Mouse (Mus musculus) C2C12 (cell line): ENCODE results near the gene Clk1. TPM values are rescaled to one million over a fixed set of nuclear protein-coding genes. Genes with fewer than 3 reads are reported as not detected.

Source experiments
- H3K27me3 ChIP-seq: one replicate; pipeline ENCODE4 v1.6.1; 2011; ENCODE audit not compliant: control insufficient read depth, insufficient read depth, insufficient read length
- H3K36me3 ChIP-seq: one replicate; pipeline ENCODE4 v1.6.1; 2011; ENCODE audit not compliant: control insufficient read depth, insufficient read depth
- H3K4me3 ChIP-seq: one replicate; pipeline ENCODE4 v1.5.1; 2011; ENCODE audit warnings: mild to moderate bottlenecking, control low read depth; ENCODE audit not compliant: poor library complexity, insufficient read depth, severe bottlenecking
- H3K79me2 ChIP-seq: one replicate; pipeline ENCODE4 v1.6.1; 2011; ENCODE audit not compliant: control insufficient read depth, insufficient read depth
- H3K79me3 ChIP-seq: one replicate; pipeline ENCODE4 v1.6.1; 2011; ENCODE audit warnings: low read depth, control low read depth
- H3ac ChIP-seq: one replicate; pipeline ENCODE3; 2011; ENCODE audit warnings: low read depth; ENCODE audit not compliant: control insufficient read depth, insufficient read length
- CEBPB ChIP-seq: IDR thresholded peaks from one replicate; pipeline ENCODE4 v1.6.1; 2011; ENCODE audit warnings: low read depth, mild to moderate bottlenecking, control low read depth, moderate library complexity
- CTCF ChIP-seq: IDR thresholded peaks from one replicate; pipeline ENCODE4 v1.5.1; 2011; ENCODE audit not compliant: control insufficient read depth, insufficient read depth, insufficient read length
- FOSL1 ChIP-seq: IDR thresholded peaks from one replicate; pipeline ENCODE4 v1.8.0; 2011; ENCODE audit warnings: mild to moderate bottlenecking, low read length; ENCODE audit not compliant: poor library complexity, insufficient read depth, severe bottlenecking
- MAX ChIP-seq: IDR thresholded peaks from one replicate; pipeline ENCODE4 v1.6.1; 2011; ENCODE audit warnings: mild to moderate bottlenecking, control low read depth
- MYOD1 ChIP-seq: IDR thresholded peaks from one replicate; pipeline ENCODE4 v1.6.1; 2011; ENCODE audit warnings: low read depth; ENCODE audit not compliant: control insufficient read depth, insufficient read length
- MYOG ChIP-seq: IDR thresholded peaks from one replicate; pipeline ENCODE4 v1.6.1; 2011; ENCODE audit not compliant: control insufficient read depth, insufficient read length; ENCODE audit errors: extremely low read depth
- USF1 ChIP-seq: IDR thresholded peaks from one replicate; pipeline ENCODE4 v1.6.1; 2011; ENCODE audit warnings: low read depth, mild to moderate bottlenecking, control low read depth, moderate library complexity
- polyA plus RNA-seq: library from polyadenylated mRNA; unstranded; fragments of >200 nt; fragmentation: generic; extraction: Trizol; gene quantifications from one replicate; pipeline ENCODE4 v1.2.1, GENCODE M21; 2012; ENCODE audit warnings: missing spikeins

Gene Clk1
- polyA plus RNA-seq, 1 experiment = 16.6 TPM

GRCm38 (mm10) chr1:58458175-58458574 is 34.3 kb upstream of the Clk1 start:
- peaks cover 90% of the 10 kb centered on the region for H3K36me3 ChIP-seq
- H3ac ChIP-seq = no peak overlapping the region
- H3K4me3 ChIP-seq = no peak overlapping the region
- no peaks in the 10 kb centered on the region for H3K79me2 ChIP-seq
- TF ChIP-seq CEBPB = no peak
- no peak for TF ChIP-seq MYOG
- no peaks in the 10 kb centered on the region for H3K79me3 ChIP-seq
- H3K27me3 ChIP-seq = no peaks in the 10 kb centered on the region

- no peak overlapping the region for H3ac ChIP-seq
- peaks cover 73% of the 10 kb centered on the region for H3K36me3 ChIP-seq
- H3K79me3 ChIP-seq = peaks cover 5% of the 10 kb centered on the region
- no peaks in the 10 kb centered on the region for H3K27me3 ChIP-seq
- H3K79me2 ChIP-seq = peaks cover 11% of the 10 kb centered on the region
- no peak overlapping the region for H3K4me3 ChIP-seq
- TF ChIP-seq CEBPB (no peak), CTCF (no peak), USF1 (no peak), MYOG (no peak), MYOD1 (no peak), FOSL1 (no peak), MAX (no peak)
Measured at GRCm38 (mm10) chr1:58454316-58454715, 30.4 kb upstream of the Clk1 start.

GRCm38 (mm10) chr1:58448396-58448795 is 24.5 kb upstream of the Clk1 start:
- H3K4me3 ChIP-seq = no peak overlapping the region
- TF ChIP-seq CTCF = no peak
- no peak for TF ChIP-seq MAX
- TF ChIP-seq MYOG = no peak
- TF ChIP-seq CEBPB = no peak
- TF ChIP-seq MYOD1 = no peak
- TF ChIP-seq USF1 = no peak
- no peak for TF ChIP-seq FOSL1
- H3K79me2 ChIP-seq = peaks cover 68% of the 10 kb centered on the region
- no peaks in the 10 kb centered on the region for H3K27me3 ChIP-seq
- peaks cover 39% of the 10 kb centered on the region for H3K36me3 ChIP-seq
- no peak overlapping the region for H3ac ChIP-seq
- peaks cover 46% of the 10 kb centered on the region for H3K79me3 ChIP-seq

- H3K27me3 ChIP-seq = no peaks in the 10 kb centered on the region
- peaks cover 46% of the 10 kb centered on the region for H3K79me3 ChIP-seq
- peaks cover 36% of the 10 kb centered on the region for H3K36me3 ChIP-seq
- H3K4me3 ChIP-seq = no peak overlapping the region
- peaks cover 68% of the 10 kb centered on the region for H3K79me2 ChIP-seq
- no peak for TF ChIP-seq USF1
- TF ChIP-seq CTCF = no peak
- TF ChIP-seq CEBPB = no peak
- no peak for TF ChIP-seq MAX
- no peak for TF ChIP-seq MYOD1
- H3ac ChIP-seq = no peak overlapping the region
Measured at GRCm38 (mm10) chr1:58447766-58448165, 23.9 kb upstream of the Clk1 start.

DNA sequence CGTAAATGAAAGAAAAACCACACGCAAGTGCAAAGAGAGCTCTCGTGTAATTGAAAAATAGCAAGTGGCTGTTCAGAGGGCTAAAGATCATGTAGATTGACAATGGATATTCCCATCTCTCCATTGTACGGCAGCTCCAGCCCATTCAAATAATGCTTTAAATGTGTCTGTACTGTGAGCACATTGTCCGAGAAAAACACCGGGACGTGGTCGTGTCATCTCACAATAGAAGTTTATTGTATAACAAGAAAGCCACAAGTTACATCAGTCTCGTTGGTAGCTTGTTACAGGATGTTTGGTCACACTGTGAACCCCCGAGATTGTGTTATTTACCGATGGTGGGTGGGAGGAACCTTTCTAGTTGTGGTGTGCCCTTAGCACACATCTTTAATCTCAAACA is 22.0 kb upstream of the Clk1 start:
- Histone ChIP-seq H3K4me3 (peak overlapping the region; percentile 65), H3K79me2 (peaks cover 68% of the 10 kb centered on the region), H3K79me3 (peaks cover 46% of the 10 kb centered on the region), H3K36me3 (peaks cover 42% of the 10 kb centered on the region), H3K27me3 (no peaks in the 10 kb centered on the region), H3ac (peak overlapping the region; percentile 88)
- TF ChIP-seq MAX (no peak), MYOD1 (no peak), USF1 (no peak), CEBPB (no peak), MYOG (no peak), FOSL1 (no peak), CTCF (no peak)

- peaks cover 66% of the 10 kb centered on the region for H3K79me2 ChIP-seq
- H3ac ChIP-seq = peak within 1 kb of the TSS; percentile 88
- H3K79me3 ChIP-seq = peaks cover 46% of the 10 kb centered on the region
- H3K27me3 ChIP-seq = no peaks in the 10 kb centered on the region
- peak; percentile 73 for TF ChIP-seq MAX
- no peak for TF ChIP-seq MYOD1
- H3K36me3 ChIP-seq = peaks cover 44% of the 10 kb centered on the region
- H3K4me3 ChIP-seq = peak within 1 kb of the TSS; percentile 65
Measured at GRCm38 (mm10) chr1:58445143-58445722, 21.4 kb upstream of the Clk1 start, which contains the start of the genes Nif3l1 and Ppil3. TSS of gene Nif3l1 (plus strand) at chr1:58445151. TSS of gene Ppil3 (minus strand) at chr1:58445486.
